Mouse (Mus musculus): Measurements from ENCODE around the gene Sdhc.

DNA sequence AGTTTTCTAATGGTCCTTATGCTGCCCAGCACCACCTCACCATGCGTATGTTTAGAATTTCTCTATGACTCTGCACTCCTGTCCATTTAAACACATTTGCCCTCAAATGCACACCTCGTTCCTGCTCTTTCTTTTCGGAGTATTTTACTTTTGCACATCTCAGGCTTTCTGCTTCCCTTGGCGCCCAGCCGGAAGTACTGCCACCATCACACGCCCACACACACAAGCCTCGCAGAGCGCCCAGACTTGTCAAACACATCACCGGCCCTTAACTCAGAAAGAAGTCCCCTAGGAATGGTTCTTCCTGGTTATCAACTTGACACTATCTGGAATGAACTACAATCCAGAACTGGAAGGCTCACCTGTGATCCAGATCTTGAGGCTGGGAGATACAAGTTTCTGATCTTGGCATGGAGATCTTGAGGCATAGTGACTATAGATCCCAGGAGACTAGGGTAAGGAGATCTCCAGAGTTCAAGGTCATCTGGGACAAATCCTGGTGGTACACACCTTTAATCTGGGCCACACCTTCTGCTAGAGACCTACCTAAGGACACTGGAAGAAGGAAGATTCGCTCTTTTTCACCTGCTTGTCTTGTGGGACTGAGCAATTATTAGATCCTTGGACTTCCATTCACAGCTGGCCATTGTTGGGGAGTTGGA, 47.1 kb downstream of the Sdhc start:
- no peak for TF ChIP-seq CTCF (IDR thresholded peaks at IDR 0.05; ENCODE audit: low read depth)
- no peak for TF ChIP-seq EP300 (optimal IDR thresholded peaks at IDR 0.05)
